Mouse (Mus musculus): Measurements from ENCODE around the gene Ptpa. TPM values are rescaled to one million over a fixed set of nuclear protein-coding genes. Genes with fewer than 3 reads are reported as not detected.

Gene Ptpa
- polyA plus RNA-seq, 1 experiment from 2014 or later: 66.6 TPM

DNA sequence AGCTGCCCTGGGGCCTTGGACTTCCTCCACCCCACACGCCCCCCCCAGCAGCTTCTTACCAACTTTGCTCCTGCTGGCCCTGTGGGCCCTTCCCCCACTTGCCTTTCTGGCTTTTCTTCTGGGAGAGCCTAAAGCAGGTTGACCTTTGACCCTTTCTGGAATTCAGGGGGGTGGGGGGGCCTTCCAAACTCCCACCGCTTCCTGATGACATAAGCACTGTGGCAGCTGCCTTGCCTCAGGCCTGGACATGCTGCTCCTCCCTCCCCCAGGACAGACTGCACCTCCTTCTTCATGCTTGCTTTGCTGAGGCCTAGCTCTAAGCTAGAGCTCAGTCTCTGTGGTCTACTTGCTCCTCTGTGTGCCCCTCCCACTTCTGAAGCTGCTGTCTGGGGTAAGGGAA is 29.5 kb downstream of the Ptpa start:
- H3K4me1 ChIP-seq (ENCODE audit: control insufficient read depth, insufficient read depth, low read length): peaks cover 23% of the 10 kb centered on the region
- no peak overlapping the region for H3K9ac ChIP-seq (ENCODE audit: low read length)
- DNase-seq (ENCODE audit: low spot score): no peak
- no peaks in the 10 kb centered on the region for H3K9me3 ChIP-seq (replicated peaks; ENCODE audit: control insufficient read depth, low read length)
- H3K27me3 ChIP-seq (replicated peaks; ENCODE audit: control insufficient read depth, insufficient read depth, low read length): no peaks in the 10 kb centered on the region
- no peak overlapping the region for H3K4me2 ChIP-seq (ENCODE audit: low read length)
- peaks cover 48% of the 10 kb centered on the region for H3K36me3 ChIP-seq (ENCODE audit: control insufficient read depth, insufficient read depth, low read length)
- ATAC-seq: no peak
- WGBS: 53% methylated on average over 2 of the region's 2 CpGs
- no peak overlapping the region for H3K4me3 ChIP-seq (ENCODE audit: low read depth, low read length)
- no peak overlapping the region for H3K27ac ChIP-seq (ENCODE audit: low read depth, low read length)

DNA sequence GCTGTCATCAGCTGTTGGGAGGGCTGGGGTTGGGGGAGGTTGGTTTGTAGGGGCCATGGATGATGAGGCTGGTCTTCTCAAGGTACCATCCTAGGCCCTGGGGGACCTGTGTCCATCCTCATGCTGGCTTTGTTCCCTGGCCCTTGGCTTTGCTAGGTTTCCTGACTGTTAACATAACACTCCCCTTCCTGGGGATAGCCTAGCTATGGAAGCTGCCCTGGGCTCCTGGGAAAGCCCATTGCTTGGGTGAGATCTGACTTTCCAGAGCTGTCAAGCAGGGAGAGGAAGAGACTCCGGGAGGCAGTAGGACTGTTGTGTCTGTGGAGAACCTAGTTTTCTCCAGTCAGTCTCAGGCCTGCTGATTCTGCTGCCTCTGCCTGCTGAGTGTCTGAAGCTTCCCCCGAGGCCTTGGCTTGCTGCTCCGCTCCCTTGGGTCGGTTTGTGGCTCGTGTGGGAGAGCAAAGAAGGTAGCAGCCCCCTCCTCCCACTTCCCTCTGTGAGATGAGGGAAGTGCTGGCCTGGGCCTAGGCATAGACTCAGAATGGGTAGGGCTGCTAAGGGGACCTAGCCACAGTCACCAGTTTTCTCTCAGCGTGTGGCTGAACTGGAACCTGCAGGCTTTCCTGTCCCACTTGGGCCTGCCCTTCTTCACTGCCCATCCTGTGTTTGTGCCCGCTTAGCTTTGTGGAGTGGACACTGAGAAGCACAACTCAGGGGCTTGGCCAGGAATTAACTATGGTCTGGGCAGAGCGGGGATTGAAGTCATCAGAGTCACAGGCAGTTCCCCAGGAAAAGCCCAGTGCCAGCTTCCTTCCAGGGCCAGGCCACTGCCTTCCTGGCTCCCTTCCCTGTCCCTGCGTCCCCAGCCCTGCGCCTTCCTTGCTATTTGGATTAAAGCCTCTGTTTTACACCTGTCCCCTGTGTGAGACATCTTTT is 31.3 kb downstream of the Ptpa start:
- Histone ChIP-seq H3K4me1 (ENCODE audit: control insufficient read depth, insufficient read depth, low read length) (peaks cover 7% of the 10 kb centered on the region), H3K4me3 (ENCODE audit: low read depth, low read length) (no peak overlapping the region), H3K27ac (ENCODE audit: low read depth, low read length) (peak overlapping the region; percentile 24; the same call in 1 of the 2 replicates), H3K4me2 (ENCODE audit: low read length) (no peak overlapping the region), H3K36me3 (ENCODE audit: control insufficient read depth, insufficient read depth, low read length) (peaks cover 45% of the 10 kb centered on the region), H3K9me3 (replicated peaks; ENCODE audit: control insufficient read depth, low read length) (no peaks in the 10 kb centered on the region), H3K9ac (ENCODE audit: low read length) (no peak overlapping the region), H3K27me3 (replicated peaks; ENCODE audit: control insufficient read depth, insufficient read depth, low read length) (no peaks in the 10 kb centered on the region)
- ATAC-seq (no peak), DNase-seq (ENCODE audit: low spot score) (no peak)
- 86% methylated on average over 10 of the region's 10 CpGs for WGBS

DNA sequence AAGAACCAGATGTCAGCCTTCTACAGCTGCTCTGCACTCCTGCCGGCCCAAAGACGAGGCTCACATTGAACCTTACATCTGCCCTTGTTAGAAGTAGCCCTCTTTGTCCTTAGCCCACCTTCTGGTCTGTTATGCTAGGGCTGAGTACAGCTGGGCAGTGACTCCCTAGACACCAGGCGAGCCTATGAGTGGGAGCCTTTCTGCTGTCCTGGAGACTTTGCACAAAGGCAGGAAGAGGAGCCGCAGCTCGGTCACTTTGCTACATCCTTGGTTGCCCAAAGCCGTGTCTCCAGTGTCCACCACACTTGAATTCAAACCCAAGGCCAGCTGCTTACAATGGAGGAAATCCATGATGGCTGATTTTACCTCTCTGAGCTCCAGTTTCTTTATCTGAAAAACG is 32.5 kb downstream of the Ptpa start:
- no peak for DNase-seq (ENCODE audit: low spot score)
- Histone ChIP-seq H3K36me3 (ENCODE audit: control insufficient read depth, insufficient read depth, low read length) (peaks cover 42% of the 10 kb centered on the region), H3K27me3 (replicated peaks; ENCODE audit: control insufficient read depth, insufficient read depth, low read length) (no peaks in the 10 kb centered on the region)

DNA sequence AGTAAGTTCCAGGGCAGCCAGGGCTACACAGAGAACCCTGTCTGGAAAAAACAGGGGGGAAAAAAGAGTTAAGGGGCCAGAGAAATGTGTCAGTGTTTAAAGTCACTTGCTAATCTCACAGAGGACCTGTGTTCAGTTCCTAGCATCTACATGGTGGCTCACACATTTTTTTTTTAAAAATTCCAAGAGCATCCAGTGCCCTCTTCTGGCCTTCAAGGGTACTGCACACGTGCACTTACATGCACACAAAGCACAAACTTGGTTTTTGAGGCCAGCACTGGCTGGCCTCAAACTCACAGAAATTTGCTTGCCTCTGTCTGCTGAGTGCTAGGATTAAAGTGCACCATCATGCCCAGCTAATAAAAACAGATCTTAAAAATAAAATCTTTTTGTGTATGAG is 34.7 kb downstream of the Ptpa start:
- peaks cover 21% of the 10 kb centered on the region for H3K36me3 ChIP-seq (ENCODE audit: control insufficient read depth, insufficient read depth, low read length)
- DNase-seq (ENCODE audit: low spot score): no peak
- H3K9ac ChIP-seq (ENCODE audit: low read length): no peak overlapping the region
- H3K27ac ChIP-seq (ENCODE audit: low read depth, low read length): no peak overlapping the region
- H3K9me3 ChIP-seq (replicated peaks; ENCODE audit: control insufficient read depth, low read length): no peaks in the 10 kb centered on the region
- no peaks in the 10 kb centered on the region for H3K27me3 ChIP-seq (replicated peaks; ENCODE audit: control insufficient read depth, insufficient read depth, low read length)
- H3K4me3 ChIP-seq (ENCODE audit: low read depth, low read length): no peak overlapping the region
- WGBS: 82% methylated on average over 1 of the region's 1 CpGs
- H3K4me1 ChIP-seq (ENCODE audit: control insufficient read depth, insufficient read depth, low read length): no peaks in the 10 kb centered on the region
- H3K4me2 ChIP-seq (ENCODE audit: low read length): no peak overlapping the region
- no peak for ATAC-seq

More for the DNA sequence above, 32.5 kb downstream of the Ptpa start:
- 92% methylated on average over 7 of the region's 7 CpGs for WGBS
- Histone ChIP-seq H3K27ac (ENCODE audit: low read depth, low read length) (no peak overlapping the region), H3K9me3 (replicated peaks; ENCODE audit: control insufficient read depth, low read length) (no peaks in the 10 kb centered on the region), H3K4me3 (ENCODE audit: low read depth, low read length) (no peak overlapping the region), H3K4me2 (ENCODE audit: low read length) (no peak overlapping the region), H3K9ac (ENCODE audit: low read length) (no peak overlapping the region), H3K4me1 (ENCODE audit: control insufficient read depth, insufficient read depth, low read length) (no peaks in the 10 kb centered on the region)
- no peak for ATAC-seq

DNA sequence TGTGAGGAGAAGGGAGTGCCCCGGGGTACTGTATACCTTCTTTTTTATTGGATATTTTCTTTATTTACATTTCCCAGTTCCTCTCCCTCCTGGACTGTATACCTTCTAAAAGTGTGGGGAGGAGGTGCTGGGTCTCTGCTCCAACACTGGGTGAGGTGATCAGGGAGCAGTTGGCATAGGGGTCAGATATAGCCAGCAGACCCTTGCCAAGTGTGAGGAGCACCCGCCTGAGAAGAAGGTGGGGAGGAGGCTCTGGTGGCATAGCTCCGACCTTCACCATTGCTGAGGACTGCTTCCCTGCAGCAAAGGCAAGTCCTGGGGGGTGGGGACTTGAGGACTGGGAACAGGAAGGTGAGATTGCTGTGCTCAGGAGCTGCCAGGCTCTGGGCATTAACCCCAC is 35.7 kb downstream of the Ptpa start:
- H3K4me3 ChIP-seq (ENCODE audit: low read depth, low read length): no peak overlapping the region
- ATAC-seq (no peak), DNase-seq (ENCODE audit: low spot score) (no peak)
- H3K36me3 ChIP-seq (ENCODE audit: control insufficient read depth, insufficient read depth, low read length): peaks cover 17% of the 10 kb centered on the region; the same call in 1 of the 2 replicates
- no peak overlapping the region for H3K27ac ChIP-seq (ENCODE audit: low read depth, low read length)
- no peak overlapping the region for H3K4me2 ChIP-seq (ENCODE audit: low read length)
- no peaks in the 10 kb centered on the region for H3K9me3 ChIP-seq (replicated peaks; ENCODE audit: control insufficient read depth, low read length)
- no peaks in the 10 kb centered on the region for H3K4me1 ChIP-seq (ENCODE audit: control insufficient read depth, insufficient read depth, low read length)
- no peaks in the 10 kb centered on the region for H3K27me3 ChIP-seq (replicated peaks; ENCODE audit: control insufficient read depth, insufficient read depth, low read length)
- H3K9ac ChIP-seq (ENCODE audit: low read length): no peak overlapping the region
- WGBS: 94% methylated on average over 3 of the region's 3 CpGs

DNA sequence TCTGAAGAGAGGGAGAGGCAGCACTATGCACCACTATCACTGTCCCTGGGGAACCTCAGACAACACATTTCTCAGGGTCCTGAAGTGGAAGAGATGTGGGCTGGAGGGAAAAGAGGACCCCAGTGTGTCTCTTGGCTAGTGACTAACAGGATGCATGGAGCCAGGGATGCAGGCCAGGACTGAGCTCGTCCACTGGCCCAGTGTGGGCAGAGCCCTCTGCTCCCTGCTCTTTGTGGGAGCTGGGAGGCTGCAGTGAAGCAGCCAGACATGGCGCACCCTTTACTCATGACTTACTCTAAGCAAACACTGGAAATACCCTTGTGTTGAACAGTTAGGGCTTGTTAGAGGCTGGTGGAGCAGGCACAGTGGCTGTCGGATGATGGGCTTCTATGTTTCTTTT is 37.7 kb downstream of the Ptpa start:
- no peak overlapping the region for H3K27ac ChIP-seq (ENCODE audit: low read depth, low read length)
- DNase-seq (ENCODE audit: low spot score): no peak
- H3K4me3 ChIP-seq (ENCODE audit: low read depth, low read length): no peak overlapping the region
- H3K27me3 ChIP-seq (replicated peaks; ENCODE audit: control insufficient read depth, insufficient read depth, low read length): no peaks in the 10 kb centered on the region
- 91% methylated on average over 3 of the region's 3 CpGs for WGBS
- H3K9me3 ChIP-seq (replicated peaks; ENCODE audit: control insufficient read depth, low read length): no peaks in the 10 kb centered on the region
- no peak for ATAC-seq
- peaks cover 6% of the 10 kb centered on the region; the same call in 1 of the 2 replicates for H3K36me3 ChIP-seq (ENCODE audit: control insufficient read depth, insufficient read depth, low read length)
- H3K9ac ChIP-seq (ENCODE audit: low read length): no peak overlapping the region
- no peak overlapping the region for H3K4me2 ChIP-seq (ENCODE audit: low read length)
- H3K4me1 ChIP-seq (ENCODE audit: control insufficient read depth, insufficient read depth, low read length): no peaks in the 10 kb centered on the region

DNA sequence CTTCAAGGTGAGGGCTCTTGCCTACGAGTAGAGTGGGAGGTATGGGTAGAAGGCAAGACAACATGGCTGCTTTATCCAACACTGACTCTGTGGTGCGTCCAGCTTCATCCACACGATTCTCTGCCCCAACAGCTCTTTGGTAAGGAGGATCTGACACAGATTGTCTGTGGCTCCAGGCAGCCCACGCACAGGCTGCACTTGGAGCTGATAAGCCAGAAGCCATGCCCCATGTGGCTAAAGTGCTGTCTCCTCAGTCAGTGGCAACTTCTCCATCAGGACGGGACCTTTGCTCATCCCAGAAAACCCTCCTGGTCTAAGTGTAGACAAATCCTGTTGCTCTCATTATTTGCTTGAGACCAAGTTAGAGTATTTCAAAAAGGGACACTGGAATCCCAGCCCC is 38.7 kb downstream of the Ptpa start:
- ATAC-seq (no peak), DNase-seq (ENCODE audit: low spot score) (no peak)
- H3K4me1 ChIP-seq (ENCODE audit: control insufficient read depth, insufficient read depth, low read length): no peaks in the 10 kb centered on the region
- H3K27me3 ChIP-seq (replicated peaks; ENCODE audit: control insufficient read depth, insufficient read depth, low read length): no peaks in the 10 kb centered on the region
- H3K36me3 ChIP-seq (ENCODE audit: control insufficient read depth, insufficient read depth, low read length): peaks cover 2% of the 10 kb centered on the region; the same call in 1 of the 2 replicates
- no peak overlapping the region for H3K27ac ChIP-seq (ENCODE audit: low read depth, low read length)
- no peaks in the 10 kb centered on the region for H3K9me3 ChIP-seq (replicated peaks; ENCODE audit: control insufficient read depth, low read length)
- no peak overlapping the region for H3K4me2 ChIP-seq (ENCODE audit: low read length)
- H3K9ac ChIP-seq (ENCODE audit: low read length): no peak overlapping the region
- WGBS: 89% methylated on average over 5 of the region's 5 CpGs
- no peak overlapping the region for H3K4me3 ChIP-seq (ENCODE audit: low read depth, low read length)

DNA sequence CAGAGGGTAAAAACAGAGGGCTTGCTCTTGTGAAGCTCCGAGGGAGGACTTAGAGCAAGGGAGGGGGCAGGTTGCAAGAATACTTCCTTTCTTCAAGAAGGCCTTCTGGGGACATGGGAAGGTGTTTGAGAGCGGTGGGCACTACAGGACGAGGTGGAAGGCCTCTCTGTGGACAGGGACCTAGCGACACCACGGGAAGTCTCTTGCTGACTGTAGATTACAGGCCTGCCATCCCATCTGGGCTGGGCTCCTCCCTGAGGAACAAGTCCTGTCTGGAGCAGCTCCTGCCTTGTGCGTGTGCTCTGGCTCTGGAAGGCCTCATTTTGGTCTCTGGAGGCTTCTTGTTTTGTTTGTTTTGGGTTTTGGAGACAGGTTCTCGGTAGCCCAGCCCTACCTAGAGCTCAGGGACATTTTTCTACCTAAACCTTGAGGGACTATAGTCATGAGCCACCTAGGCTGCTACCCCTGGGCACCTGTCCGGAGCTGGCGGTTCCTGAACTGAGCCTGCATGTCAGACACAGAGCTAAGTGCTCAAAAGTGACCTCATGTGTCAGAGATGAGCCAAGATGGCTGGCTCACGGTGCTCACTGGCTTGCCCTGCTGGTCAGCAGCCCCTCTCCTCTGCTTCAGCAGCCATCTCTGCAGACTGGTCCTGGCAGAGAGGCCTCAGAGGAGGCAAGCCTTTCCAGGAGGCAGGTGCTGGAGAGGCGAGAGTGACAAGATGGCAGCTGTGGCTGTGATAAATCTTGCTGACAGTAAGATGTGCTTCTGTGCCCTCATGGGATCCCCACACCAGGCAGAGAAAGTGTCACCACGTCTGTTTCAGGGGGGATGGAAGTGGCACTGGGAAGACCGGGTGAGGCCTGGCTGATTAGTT is 40.5 kb downstream of the Ptpa start:
- Histone ChIP-seq H3K27ac (ENCODE audit: low read depth, low read length) (no peak overlapping the region), H3K9me3 (replicated peaks; ENCODE audit: control insufficient read depth, low read length) (no peaks in the 10 kb centered on the region)
- ATAC-seq: no peak

More for the DNA sequence above, 40.5 kb downstream of the Ptpa start:
- Histone ChIP-seq H3K4me3 (ENCODE audit: low read depth, low read length) (no peak overlapping the region), H3K36me3 (ENCODE audit: control insufficient read depth, insufficient read depth, low read length) (no peaks in the 10 kb centered on the region), H3K27me3 (replicated peaks; ENCODE audit: control insufficient read depth, insufficient read depth, low read length) (no peaks in the 10 kb centered on the region), H3K4me2 (ENCODE audit: low read length) (no peak overlapping the region), H3K9ac (ENCODE audit: low read length) (no peak overlapping the region), H3K4me1 (ENCODE audit: control insufficient read depth, insufficient read depth, low read length) (no peaks in the 10 kb centered on the region)
- 83% methylated on average over 13 of the region's 13 CpGs for WGBS
- no peak for DNase-seq (ENCODE audit: low spot score)

All from forebrain, embryonic 14.5 days (tissue).